Mouse (Mus musculus): Measurements from ENCODE around the gene Wdr25. TPM values are rescaled to one million over a fixed set of nuclear protein-coding genes. Genes with fewer than 3 reads are reported as not detected.

The Wdr25 gene
- polyA plus RNA-seq, 1 experiment from 2014 or later = 5.8 TPM

- 0 out of 2 replicates have a peak, but pooled peaks cover under 1% of the 10 kb centered on the region for H3K9me3 ChIP-seq (replicated peaks)
- no peak overlapping the region for H3K4me2 ChIP-seq
- no peak overlapping the region for H3K4me3 ChIP-seq
- H3K27ac ChIP-seq (ENCODE audit: poor library complexity, severe bottlenecking) = no peak overlapping the region
- peaks cover 1% of the 10 kb centered on the region; the same call in 1 of the 2 replicates for H3K36me3 ChIP-seq
- no peaks in the 10 kb centered on the region for H3K4me1 ChIP-seq (replicated peaks)
- no peaks in the 10 kb centered on the region for H3K27me3 ChIP-seq (replicated peaks)
- peak overlapping the region; percentile 13; the same call in 1 of the 2 replicates for H3K9ac ChIP-seq
- 79% methylated on average over 12 of the region's 12 CpGs for WGBS
- ATAC-seq (ENCODE audit: insufficient number of reproducible peaks, low FRiP score) = no peak
Measured at GRCm38 (mm10) chr12:108914709-108915340, 21.4 kb downstream of the Wdr25 start.

- Histone ChIP-seq H3K27ac (ENCODE audit: poor library complexity, severe bottlenecking) (no peak overlapping the region), H3K27me3 (replicated peaks) (no peaks in the 10 kb centered on the region), H3K4me2 (no peak overlapping the region), H3K36me3 (peaks cover 4% of the 10 kb centered on the region; the same call in 1 of the 2 replicates), H3K9me3 (replicated peaks) (0 out of 2 replicates have a peak, but pooled peaks cover 3% of the 10 kb centered on the region), H3K9ac (no peak overlapping the region), H3K4me1 (replicated peaks) (no peaks in the 10 kb centered on the region), H3K4me3 (no peak overlapping the region)
- 32% methylated on average over 6 of the region's 6 CpGs for WGBS
- ATAC-seq (ENCODE audit: insufficient number of reproducible peaks, low FRiP score) = no peak
Measured at GRCm38 (mm10) chr12:108915893-108916292, 22.5 kb downstream of the Wdr25 start.

DNA sequence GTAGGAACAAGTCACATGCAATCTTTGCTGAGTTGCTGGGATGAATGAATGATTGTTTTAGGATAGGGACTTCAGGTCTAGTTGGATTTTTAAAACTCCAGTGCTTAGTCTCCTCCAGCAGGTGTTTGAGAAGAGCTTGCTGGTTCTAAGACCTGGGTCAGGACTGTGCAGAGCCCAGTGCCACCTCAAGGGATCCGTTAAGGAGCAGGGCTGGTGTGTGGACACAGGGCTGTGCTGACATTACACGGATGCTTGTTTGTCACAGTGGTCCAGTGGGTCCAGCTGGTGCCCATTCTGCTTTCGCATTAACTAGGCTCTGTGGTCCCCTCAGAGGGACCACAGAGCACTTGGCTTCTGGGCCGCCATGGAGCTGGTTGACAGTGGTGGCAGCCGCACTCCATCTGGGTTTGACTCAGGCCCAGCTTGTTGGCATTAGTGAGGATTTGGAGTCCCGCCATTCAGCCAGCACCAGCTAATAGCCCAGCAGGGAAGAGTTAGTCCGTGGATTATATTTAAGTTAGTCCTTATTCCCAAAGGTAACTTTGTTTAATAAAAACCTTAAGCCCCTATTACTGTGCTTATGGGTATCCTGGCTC is 23.1 kb downstream of the Wdr25 start:
- no peak for ATAC-seq (ENCODE audit: insufficient number of reproducible peaks, low FRiP score)
- Histone ChIP-seq H3K9ac (no peak overlapping the region), H3K4me1 (replicated peaks) (no peaks in the 10 kb centered on the region), H3K4me3 (no peak overlapping the region), H3K27ac (ENCODE audit: poor library complexity, severe bottlenecking) (no peak overlapping the region), H3K27me3 (replicated peaks) (no peaks in the 10 kb centered on the region), H3K4me2 (no peak overlapping the region), H3K9me3 (replicated peaks) (0 out of 2 replicates have a peak, but pooled peaks cover 3% of the 10 kb centered on the region), H3K36me3 (peaks cover 4% of the 10 kb centered on the region; the same call in 1 of the 2 replicates)
- 76% methylated on average over 7 of the region's 7 CpGs for WGBS

DNA sequence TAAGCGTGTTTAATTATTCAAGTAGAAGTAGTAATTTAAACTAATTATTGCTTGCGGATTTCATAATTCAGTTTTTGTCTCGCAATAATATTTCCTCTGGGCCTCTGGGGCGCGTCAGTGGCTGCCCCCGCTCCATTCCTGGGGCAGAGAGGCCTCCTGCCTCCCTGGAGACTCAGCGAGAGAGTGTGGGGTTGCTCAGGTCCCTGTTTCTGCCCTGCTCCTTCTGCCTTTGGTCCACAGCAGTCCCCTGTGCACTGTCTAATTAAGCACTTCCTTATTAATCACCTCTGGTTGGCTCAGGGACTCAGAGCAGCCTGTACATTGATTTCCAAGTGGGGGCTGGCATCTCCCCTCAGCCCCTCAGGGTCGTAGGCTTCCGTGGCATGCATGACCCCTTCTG is 24.1 kb downstream of the Wdr25 start:
- Histone ChIP-seq H3K27me3 (replicated peaks) (no peaks in the 10 kb centered on the region), H3K4me1 (replicated peaks) (no peaks in the 10 kb centered on the region), H3K4me3 (no peak overlapping the region), H3K36me3 (peaks cover 4% of the 10 kb centered on the region; the same call in 1 of the 2 replicates), H3K4me2 (no peak overlapping the region), H3K9me3 (replicated peaks) (0 out of 2 replicates have a peak, but pooled peaks cover 3% of the 10 kb centered on the region), H3K9ac (no peak overlapping the region), H3K27ac (ENCODE audit: poor library complexity, severe bottlenecking) (no peak overlapping the region)
- ATAC-seq (ENCODE audit: insufficient number of reproducible peaks, low FRiP score) = no peak
- WGBS = 72% methylated on average over 9 of the region's 9 CpGs

- WGBS = 52% methylated on average over 4 of the region's 4 CpGs
Measured at GRCm38 (mm10) chr12:108918753-108919152, 25.3 kb downstream of the Wdr25 start.

GRCm38 (mm10) chr12:108926606-108927111 is 33.2 kb downstream of the Wdr25 start:
- Histone ChIP-seq H3K4me1 (replicated peaks) (0 out of 2 replicates have a peak, but pooled peaks cover 6% of the 10 kb centered on the region), H3K4me2 (no peak overlapping the region), H3K4me3 (no peak overlapping the region), H3K9me3 (replicated peaks) (no peaks in the 10 kb centered on the region), H3K9ac (no peak overlapping the region), H3K36me3 (no peaks in the 10 kb centered on the region), H3K27me3 (replicated peaks) (no peaks in the 10 kb centered on the region), H3K27ac (ENCODE audit: poor library complexity, severe bottlenecking) (no peak overlapping the region)
- 79% methylated on average over 8 of the region's 11 CpGs for WGBS
- no peak for ATAC-seq (ENCODE audit: insufficient number of reproducible peaks, low FRiP score)

More at GRCm38 (mm10) chr12:108918753-108919152, 25.3 kb downstream of the Wdr25 start:
- no peak overlapping the region for H3K4me3 ChIP-seq
- ATAC-seq (ENCODE audit: insufficient number of reproducible peaks, low FRiP score) = no peak
- H3K9ac ChIP-seq = no peak overlapping the region
- no peaks in the 10 kb centered on the region for H3K4me1 ChIP-seq (replicated peaks)
- no peak overlapping the region for H3K27ac ChIP-seq (ENCODE audit: poor library complexity, severe bottlenecking)
- H3K36me3 ChIP-seq = peaks cover 4% of the 10 kb centered on the region; the same call in 1 of the 2 replicates
- H3K4me2 ChIP-seq = no peak overlapping the region
- 0 out of 2 replicates have a peak, but pooled peaks cover 3% of the 10 kb centered on the region for H3K9me3 ChIP-seq (replicated peaks)
- no peaks in the 10 kb centered on the region for H3K27me3 ChIP-seq (replicated peaks)

- Histone ChIP-seq H3K9me3 (replicated peaks) (no peaks in the 10 kb centered on the region), H3K27me3 (replicated peaks) (no peaks in the 10 kb centered on the region), H3K36me3 (no peaks in the 10 kb centered on the region), H3K9ac (no peak overlapping the region), H3K27ac (ENCODE audit: poor library complexity, severe bottlenecking) (no peak overlapping the region), H3K4me2 (no peak overlapping the region), H3K4me3 (no peak overlapping the region), H3K4me1 (replicated peaks) (0 out of 2 replicates have a peak, but pooled peaks cover 6% of the 10 kb centered on the region)
- 73% methylated on average over 2 of the region's 2 CpGs for WGBS
- ATAC-seq (ENCODE audit: insufficient number of reproducible peaks, low FRiP score) = no peak
Measured at GRCm38 (mm10) chr12:108928249-108928648, 34.8 kb downstream of the Wdr25 start.

GRCm38 (mm10) chr12:108929475-108929874 is 36.0 kb downstream of the Wdr25 start:
- ATAC-seq (ENCODE audit: insufficient number of reproducible peaks, low FRiP score) = no peak
- H3K4me2 ChIP-seq = no peak overlapping the region
- no peaks in the 10 kb centered on the region for H3K36me3 ChIP-seq
- 0 out of 2 replicates have a peak, but pooled peaks cover 6% of the 10 kb centered on the region for H3K4me1 ChIP-seq (replicated peaks)
- H3K27ac ChIP-seq (ENCODE audit: poor library complexity, severe bottlenecking) = no peak overlapping the region
- H3K4me3 ChIP-seq = no peak overlapping the region
- no peak overlapping the region for H3K9ac ChIP-seq
- no peaks in the 10 kb centered on the region for H3K27me3 ChIP-seq (replicated peaks)
- 52% methylated on average over 3 of the region's 3 CpGs for WGBS
- no peaks in the 10 kb centered on the region for H3K9me3 ChIP-seq (replicated peaks)

- ATAC-seq (ENCODE audit: insufficient number of reproducible peaks, low FRiP score) = no peak
- Histone ChIP-seq H3K9me3 (replicated peaks) (no peaks in the 10 kb centered on the region), H3K27ac (ENCODE audit: poor library complexity, severe bottlenecking) (no peak overlapping the region), H3K36me3 (no peaks in the 10 kb centered on the region), H3K4me2 (no peak overlapping the region), H3K4me1 (replicated peaks) (peaks cover 5% of the 10 kb centered on the region), H3K9ac (no peak overlapping the region), H3K27me3 (replicated peaks) (no peaks in the 10 kb centered on the region), H3K4me3 (no peak overlapping the region)
- WGBS = 50% methylated on average over 7 of the region's 7 CpGs
Measured at GRCm38 (mm10) chr12:108931341-108932053, 38.1 kb downstream of the Wdr25 start.

- no peak for ATAC-seq (ENCODE audit: insufficient number of reproducible peaks, low FRiP score)
- WGBS = 49% methylated on average over 2 of the region's 3 CpGs
- peaks cover 9% of the 10 kb centered on the region for H3K4me1 ChIP-seq (replicated peaks)
- no peak overlapping the region for H3K9ac ChIP-seq
- H3K36me3 ChIP-seq = no peaks in the 10 kb centered on the region
- no peaks in the 10 kb centered on the region for H3K27me3 ChIP-seq (replicated peaks)
- H3K4me3 ChIP-seq = no peak overlapping the region
- no peak overlapping the region for H3K4me2 ChIP-seq
- no peaks in the 10 kb centered on the region for H3K9me3 ChIP-seq (replicated peaks)
- H3K27ac ChIP-seq (ENCODE audit: poor library complexity, severe bottlenecking) = no peak overlapping the region
Measured at GRCm38 (mm10) chr12:108932113-108932512, 38.7 kb downstream of the Wdr25 start.

GRCm38 (mm10) chr12:108934231-108934630 is 40.8 kb downstream of the Wdr25 start:
- no peaks in the 10 kb centered on the region for H3K27me3 ChIP-seq (replicated peaks)
- no peak overlapping the region for H3K27ac ChIP-seq (ENCODE audit: poor library complexity, severe bottlenecking)
- no peak overlapping the region for H3K9ac ChIP-seq
- ATAC-seq (ENCODE audit: insufficient number of reproducible peaks, low FRiP score) = no peak
- H3K9me3 ChIP-seq (replicated peaks) = no peaks in the 10 kb centered on the region
- H3K4me1 ChIP-seq (replicated peaks) = peaks cover 9% of the 10 kb centered on the region
- no peak overlapping the region for H3K4me2 ChIP-seq
- no peak overlapping the region for H3K4me3 ChIP-seq
- 81% methylated on average over 6 of the region's 6 CpGs for WGBS
- no peaks in the 10 kb centered on the region for H3K36me3 ChIP-seq

Measured in heart, embryonic 12.5 days (tissue).